Mouse (Mus musculus): ENCODE data around the gene Gtpbp8.

Gtpbp8 gene

DNA sequence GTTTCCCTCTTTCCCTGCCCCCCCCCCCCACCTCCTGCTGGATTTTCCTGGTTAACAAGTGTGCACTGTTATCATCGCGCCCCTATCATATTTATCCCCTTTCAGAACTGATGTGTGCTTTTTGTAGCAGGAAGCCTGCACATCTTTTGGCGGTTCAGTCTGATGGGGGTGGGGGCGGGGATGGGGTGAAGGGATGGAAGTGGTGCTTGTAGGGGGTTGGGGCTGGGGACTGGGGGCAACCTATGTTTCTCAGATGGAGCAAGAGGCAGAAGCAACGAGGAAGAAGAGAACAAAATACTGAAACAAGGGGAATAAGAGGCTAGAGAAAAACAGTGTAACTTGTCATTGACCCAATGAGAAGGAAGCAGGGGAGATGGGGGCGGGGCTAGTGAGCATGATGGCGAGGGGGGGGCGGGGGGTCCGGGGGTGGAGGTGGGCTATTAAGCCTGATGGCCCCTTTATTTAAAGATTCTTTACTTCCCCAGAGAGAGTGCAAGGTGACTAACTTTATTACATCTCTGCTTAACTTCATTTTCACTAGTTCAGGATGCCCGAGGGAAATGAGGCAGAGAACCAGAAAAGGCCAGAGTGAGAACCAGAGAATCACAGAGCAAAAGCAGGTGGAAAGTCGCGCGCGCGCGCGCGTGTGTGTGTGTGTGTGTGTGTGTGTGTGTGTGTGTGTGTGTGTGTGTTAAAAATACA, 58.3 kb downstream of the Gtpbp8 start:
- DNase-seq = no peak

- no peak for DNase-seq
Observed at GRCm38 (mm10) chr16:44686991-44687718, 59.0 kb downstream of the Gtpbp8 start.
